Mouse (Mus musculus) heart, postnatal 4 days (tissue): ENCODE results near the gene Spata31d1a. TPM values are rescaled to one million over a fixed set of nuclear protein-coding genes. Genes with fewer than 3 reads are reported as not detected.
"Not testable (repeated sequence)": the region's sequence is repeated elsewhere in the genome, so short reads cannot be mapped to it uniquely, and the experiment has no call there.

Experiments
- DNase-seq: peaks from one replicate; pipeline ENCODE4 v3.0.0; 2021
- total RNA-seq, 2 experiments: library from RNA; stranded (reverse); gene quantifications; 2 replicates each; pipeline ENCODE4 v1.2.3; 2021

Spata31d1a gene
- not detected for total RNA-seq

GRCm38 (mm10) chr13:59710230-59710629 is at the start of gene Spata31d1a:
Gene Spata31d1a (minus strand): TSS chr13:59710330.
- no peak for DNase-seq

GRCm38 (mm10) chr13:59756906-59757305 is 46.8 kb upstream of the Spata31d1a start:
- DNase-seq = no peak

GRCm38 (mm10) chr13:59750310-59750709 is 40.2 kb upstream of the Spata31d1a start:
- no peak for DNase-seq

- no peak for DNase-seq
These were observed 36.6 kb upstream of the Spata31d1a start, which contains the start of gene 1700014D04Rik for GRCm38 (mm10) chr13:59746711-59747110. Gene 1700014D04Rik (minus strand): TSS chr13:59746752.

GRCm38 (mm10) chr13:59746164-59746563 is 36.0 kb upstream of the Spata31d1a start:
- DNase-seq = peak; percentile 40

GRCm38 (mm10) chr13:59745462-59745861 is 35.3 kb upstream of the Spata31d1a start:
- DNase-seq = no peak

- DNase-seq = peak; percentile 46
These were observed 31.6 kb upstream of the Spata31d1a start for GRCm38 (mm10) chr13:59741697-59742096.

GRCm38 (mm10) chr13:59741096-59741495 is 31.0 kb upstream of the Spata31d1a start:
- DNase-seq = peak; percentile 67

- DNase-seq = no peak
These were observed 29.3 kb upstream of the Spata31d1a start for GRCm38 (mm10) chr13:59739397-59739796.

GRCm38 (mm10) chr13:59738455-59738854 is 28.3 kb upstream of the Spata31d1a start:
- DNase-seq = no peak

GRCm38 (mm10) chr13:59735190-59735589 is 25.1 kb upstream of the Spata31d1a start:
- DNase-seq = no peak

- DNase-seq = not testable (repeated sequence)
These were observed 24.2 kb upstream of the Spata31d1a start for GRCm38 (mm10) chr13:59734347-59734746.

- DNase-seq = no peak
These were observed 23.8 kb upstream of the Spata31d1a start for GRCm38 (mm10) chr13:59733936-59734335.

GRCm38 (mm10) chr13:59731652-59732051 is 21.5 kb upstream of the Spata31d1a start, which contains the start of gene Spata31d1d:
Gene Spata31d1d (minus strand): TSS chr13:59731752.
- no peak for DNase-seq

- DNase-seq = peak; percentile 90
These were observed 18.4 kb upstream of the Spata31d1a start for GRCm38 (mm10) chr13:59728378-59729093.

- DNase-seq = no peak
These were observed 16.2 kb upstream of the Spata31d1a start for GRCm38 (mm10) chr13:59726139-59726867.

- not testable (repeated sequence) for DNase-seq
These were observed 12.0 kb upstream of the Spata31d1a start for GRCm38 (mm10) chr13:59722089-59722488.

GRCm38 (mm10) chr13:59719475-59719874 is 9.3 kb upstream of the Spata31d1a start:
- no peak for DNase-seq

- peak; percentile 22 for DNase-seq
These were observed 8.8 kb upstream of the Spata31d1a start for GRCm38 (mm10) chr13:59718857-59719440.

- DNase-seq = no peak
These were observed 3.6 kb upstream of the Spata31d1a start for GRCm38 (mm10) chr13:59713710-59714109.

GRCm38 (mm10) chr13:59711984-59712383 is 1.9 kb upstream of the Spata31d1a start, which contains the start of gene Spata31d1b:
Gene Spata31d1b (plus strand): TSS chr13:59712284.
- not testable (repeated sequence) for DNase-seq

GRCm38 (mm10) chr13:59704562-59704961 is 5.6 kb downstream of the Spata31d1a start:
- peak; percentile 32 for DNase-seq

- no peak for DNase-seq
These were observed 6.6 kb downstream of the Spata31d1a start for GRCm38 (mm10) chr13:59703514-59703913.
